Mouse (Mus musculus) testis, postnatal 10 days (tissue): ENCODE results near the gene Syt11.
"Not testable (repeated sequence)": the region's sequence is repeated elsewhere in the genome, so short reads cannot be mapped to it uniquely, and the experiment has no call there.

Experiments used
- DNase-seq: peaks from one replicate; pipeline ENCODE4 v3.0.0; 2021; ENCODE audit warnings: low spot score

Syt11 gene

GRCm38 (mm10) chr3:88774939-88775841 lies at the start of gene Syt11:
Gene Syt11, minus strand, starts transcription at chr3:88775164.
- peak; percentile 44 for DNase-seq

GRCm38 (mm10) chr3:88803910-88804540 lies 29.1 kb upstream of the Syt11 start:
- DNase-seq: no peak

- DNase-seq: not testable (repeated sequence)
These were observed 22.5 kb upstream of the Syt11 start for GRCm38 (mm10) chr3:88797507-88797906.

- not testable (repeated sequence) for DNase-seq
These were observed 13.1 kb upstream of the Syt11 start for GRCm38 (mm10) chr3:88788033-88788432.

GRCm38 (mm10) chr3:88786805-88787204 lies 11.8 kb upstream of the Syt11 start:
- DNase-seq: not testable (repeated sequence)

GRCm38 (mm10) chr3:88786323-88786722 lies 11.4 kb upstream of the Syt11 start:
- not testable (repeated sequence) for DNase-seq

- no peak for DNase-seq
These were observed 9.9 kb upstream of the Syt11 start for GRCm38 (mm10) chr3:88784889-88785288.

GRCm38 (mm10) chr3:88773163-88773562 lies 1.8 kb downstream of the Syt11 start:
- DNase-seq: not testable (repeated sequence)

- DNase-seq: peak; percentile 87
These were observed 2.6 kb downstream of the Syt11 start for GRCm38 (mm10) chr3:88772399-88772798.

GRCm38 (mm10) chr3:88771941-88772280 lies 3.1 kb downstream of the Syt11 start:
- DNase-seq: not testable (repeated sequence)

- DNase-seq: peak; percentile 58
These were observed 3.6 kb downstream of the Syt11 start for GRCm38 (mm10) chr3:88771189-88771940.

GRCm38 (mm10) chr3:88762401-88762831 lies 12.5 kb downstream of the Syt11 start:
- peak; percentile 42 for DNase-seq

GRCm38 (mm10) chr3:88761619-88762018 lies 13.3 kb downstream of the Syt11 start:
- no peak for DNase-seq

GRCm38 (mm10) chr3:88758045-88758500 lies 16.9 kb downstream of the Syt11 start:
- peak; percentile 89 for DNase-seq

- DNase-seq: peak; percentile 36
These were observed 18.7 kb downstream of the Syt11 start for GRCm38 (mm10) chr3:88756276-88756675.

- DNase-seq: no peak
These were observed 19.4 kb downstream of the Syt11 start for GRCm38 (mm10) chr3:88755541-88755940.

- DNase-seq: no peak
These were observed 20.7 kb downstream of the Syt11 start for GRCm38 (mm10) chr3:88754283-88754682.

- DNase-seq: no peak
These were observed 28.1 kb downstream of the Syt11 start for GRCm38 (mm10) chr3:88746871-88747231.

GRCm38 (mm10) chr3:88746139-88746870 lies 28.7 kb downstream of the Syt11 start:
- DNase-seq: no peak

GRCm38 (mm10) chr3:88745534-88745933 lies 29.4 kb downstream of the Syt11 start:
- DNase-seq: no peak

GRCm38 (mm10) chr3:88740147-88740546 lies 34.8 kb downstream of the Syt11 start:
- DNase-seq: no peak

- DNase-seq: peak; percentile 82
These were observed 36.3 kb downstream of the Syt11 start for GRCm38 (mm10) chr3:88738641-88739040.
